In the genomic region with DNA sequence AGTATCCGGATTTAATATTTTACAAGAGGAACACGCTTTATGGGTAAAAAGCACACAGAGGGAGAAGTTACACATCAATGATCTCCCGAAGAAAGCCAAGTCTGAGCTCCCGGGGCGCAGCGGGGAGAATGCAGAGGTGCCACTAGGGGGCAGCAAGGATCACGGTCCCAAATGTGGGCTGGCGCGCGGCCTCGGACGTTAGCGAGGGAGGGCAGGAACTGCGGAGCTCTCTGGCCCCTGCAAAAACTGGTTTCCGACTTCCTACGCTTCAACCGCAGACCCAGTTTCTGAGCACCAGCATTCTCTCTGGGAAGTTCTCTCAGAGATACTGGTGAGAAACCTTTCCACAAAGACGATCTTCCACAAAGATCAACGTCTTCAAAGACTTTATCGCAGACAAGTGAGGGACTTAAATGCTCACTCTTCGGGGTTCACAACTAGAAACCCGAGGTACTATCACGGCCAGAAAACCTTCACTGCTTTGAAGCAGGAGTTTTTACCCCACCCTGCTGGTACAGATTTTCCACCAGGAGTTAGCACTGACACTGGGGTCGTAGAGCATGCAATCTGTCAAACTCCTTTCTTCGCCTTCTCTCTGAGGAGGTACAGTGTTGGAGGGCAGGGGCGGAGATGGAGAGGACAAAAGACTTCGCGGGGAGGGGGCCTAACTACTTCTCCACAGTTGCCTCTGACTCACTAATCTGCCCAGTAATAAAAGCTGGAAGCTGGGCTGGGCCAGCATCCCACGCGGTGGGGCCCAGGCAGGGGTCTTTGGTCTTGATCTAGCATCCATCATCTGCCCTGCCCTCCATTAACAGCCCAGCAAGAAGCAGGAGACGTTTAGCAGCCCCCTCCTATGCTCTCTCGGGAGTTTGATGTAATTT, we compare ENCODE assay signal across 8 mouse cellular contexts. TPM values are rescaled to one million over a fixed set of nuclear protein-coding genes. Genes with fewer than 3 reads are reported as not detected.
DNase-seq lines count a peak whose midpoint lies in the region; ATAC-seq and TF ChIP-seq lines count a peak whose summit lies in the region.

No protein-coding gene starts in this region.

- peak; percentile 87 for TF ChIP-seq CTCF in kidney, adult 2 months (conservative IDR thresholded peaks at IDR 0.05; ENCODE audit: insufficient read depth, insufficient read length, low read depth, low read length)

- no peaks in the 10 kb centered on the region for H3K36me3 ChIP-seq in embryonic facial prominence, embryonic 12.5 days
- no peaks in the 10 kb centered on the region for H3K36me3 ChIP-seq in kidney, adult 2 months (ENCODE audit: control insufficient read depth, insufficient read depth, low read length)
- no peaks in the 10 kb centered on the region for H3K36me3 ChIP-seq in liver, embryonic 12.5 days
- no peaks in the 10 kb centered on the region for H3K36me3 ChIP-seq in myocyte (ENCODE audit: control insufficient read depth, insufficient read depth)

- ATAC-seq in embryonic facial prominence, embryonic 12.5 days (ENCODE audit: insufficient number of reproducible peaks, insufficient read depth, low FRiP score, low TSS enrichment): no peak
- ATAC-seq in liver, embryonic 12.5 days: no peak

- H3K4me2 ChIP-seq in embryonic facial prominence, embryonic 12.5 days (replicated peaks): peak overlapping the region; percentile 43
- H3K4me2 ChIP-seq in liver, embryonic 12.5 days: peak overlapping the region; percentile 55
- H3K4me2 ChIP-seq in myocyte (ENCODE audit: low read depth): peak overlapping the region; percentile 63

- TF ChIP-seq POLR2A in kidney, adult 2 months (IDR thresholded peaks at IDR 0.05; ENCODE audit: low read depth, low read length): no peak
- no peak for TF ChIP-seq POLR2A in myocyte (IDR thresholded peaks at IDR 0.05; ENCODE audit: insufficient read length, low read depth)

- H3K4me1 ChIP-seq in embryonic facial prominence, embryonic 12.5 days: peaks cover 35% of the 10 kb centered on the region
- H3K4me1 ChIP-seq in kidney, adult 2 months (ENCODE audit: control insufficient read depth, insufficient read depth, low read length): peaks cover 3% of the 10 kb centered on the region; the same call in 1 of the 2 replicates
- H3K4me1 ChIP-seq in liver, embryonic 12.5 days: peaks cover 36% of the 10 kb centered on the region

- H3K27me3 ChIP-seq in embryonic facial prominence, embryonic 12.5 days: peaks cover 89% of the 10 kb centered on the region
- no peaks in the 10 kb centered on the region for H3K27me3 ChIP-seq in kidney, adult 2 months (replicated peaks; ENCODE audit: control insufficient read depth, insufficient read depth, low read length)
- peaks cover 93% of the 10 kb centered on the region for H3K27me3 ChIP-seq in liver, embryonic 12.5 days (replicated peaks)
- peaks cover 38% of the 10 kb centered on the region for H3K27me3 ChIP-seq in myocyte (ENCODE audit: control insufficient read depth, insufficient read depth, insufficient read length)

- no peak overlapping the region for H3K9ac ChIP-seq in embryonic facial prominence, embryonic 12.5 days
- no peak overlapping the region for H3K9ac ChIP-seq in liver, embryonic 12.5 days

- no peak overlapping the region for H3ac ChIP-seq in myocyte (ENCODE audit: control insufficient read depth, insufficient read length)

- 0 out of 2 replicates have a peak overlapping the region, but pooled peaks have one; percentile 4 for H3K4me3 ChIP-seq in embryonic facial prominence, embryonic 12.5 days
- no peak overlapping the region for H3K4me3 ChIP-seq in kidney, adult 2 months (ENCODE audit: insufficient read depth, low read depth, low read length)
- H3K4me3 ChIP-seq in liver, embryonic 12.5 days: peak overlapping the region; percentile 24
- H3K4me3 ChIP-seq in myocyte: no peak overlapping the region

- no peaks in the 10 kb centered on the region for H3K79me2 ChIP-seq in myocyte (ENCODE audit: control insufficient read depth, insufficient read depth)

- 2% methylated on average over 32 of the region's 32 CpGs for WGBS in embryonic facial prominence, embryonic 12.5 days
- 8% methylated on average over 32 of the region's 32 CpGs for WGBS in kidney, adult 2 months
- WGBS in liver, embryonic 12.5 days (ENCODE audit: insufficient replicate concordance): 3% methylated on average over 32 of the region's 32 CpGs

- H3K27ac ChIP-seq in embryonic facial prominence, embryonic 12.5 days: no peak overlapping the region
- H3K27ac ChIP-seq in kidney, adult 2 months (ENCODE audit: insufficient read depth, low read depth, low read length): no peak overlapping the region
- H3K27ac ChIP-seq in liver, embryonic 12.5 days: no peak overlapping the region

- peak; percentile 89 for DNase-seq in B cell, adult 2 months
- DNase-seq in adrenal gland, postnatal 25 days: peak; percentile 91
- peak; percentile 60 to 79 for DNase-seq in heart, adult 9 months (ENCODE audit: low spot score in 2 of 2)
- peak; percentile 90 for DNase-seq in kidney, adult 2 months
- DNase-seq in spleen, postnatal 4 days (ENCODE audit: low spot score in 2 of 2): peak; percentile 83 to 95

- H3K9me3 ChIP-seq in embryonic facial prominence, embryonic 12.5 days: no peaks in the 10 kb centered on the region
- no peaks in the 10 kb centered on the region for H3K9me3 ChIP-seq in liver, embryonic 12.5 days (replicated peaks)

TF ChIP-seq in myocyte, 11 proteins besides CTCF, POLR2A, EP300 and RAD21:
- TF ChIP-seq MYOG (IDR thresholded peaks at IDR 0.05; ENCODE audit: control insufficient read depth in 1 of 3, insufficient read depth in 1 of 3, insufficient read length in 2 of 3, low read depth in 2 of 3): no peak
TF ChIP-seq in myocyte: peak in this region for 0.

RNA-seq across cellular contexts. Expression of gene Ankrd63, which starts 3.3 kb away (rescaled TPM):
- total RNA-seq in adrenal gland, postnatal 25 days (2021): 0.27 and 0.67 TPM in 2 replicates
- polyA plus RNA-seq in embryonic facial prominence, embryonic 12.5 days (2016; fragmentation: Nextera tagmentation; extraction: Ambion mirVana): not detected in 2 replicates
- polyA plus RNA-seq in kidney, adult 2 months (2012; rRNA removed): 0.03 and 0.05 TPM in 2 replicates
- polyA plus RNA-seq in liver, embryonic 12.5 days (2016; fragmentation: Nextera tagmentation; extraction: Ambion mirVana): 0.07 TPM in 1 of 2 replicates, not detected in the other
- polyA plus RNA-seq in myocyte (2012; fragmentation: generic; extraction: Trizol): 0.01 TPM

RNA-seq across cellular contexts. Expression of gene Plcb2, which starts 27.8 kb away (rescaled TPM):
- total RNA-seq in adrenal gland, postnatal 25 days (2021): 0.76 and 2.1 TPM in 2 replicates
- 0.38 and 0.47 TPM in 2 replicates for polyA plus RNA-seq in embryonic facial prominence, embryonic 12.5 days (2016; fragmentation: Nextera tagmentation; extraction: Ambion mirVana)
- 1.9 and 3.7 TPM in 2 replicates for polyA plus RNA-seq in kidney, adult 2 months (2012; rRNA removed)
- polyA plus RNA-seq in liver, embryonic 12.5 days (2016; fragmentation: Nextera tagmentation; extraction: Ambion mirVana): 2.5 and 2.6 TPM in 2 replicates
- polyA plus RNA-seq in myocyte (2012; fragmentation: generic; extraction: Trizol): not detected

RNA-seq across cellular contexts. Expression of gene Pak6, which starts 37.3 kb away (rescaled TPM):
- total RNA-seq in adrenal gland, postnatal 25 days (2021): 22.6 and 23.1 TPM in 2 replicates
- 1.2 and 1.5 TPM in 2 replicates for polyA plus RNA-seq in embryonic facial prominence, embryonic 12.5 days (2016; fragmentation: Nextera tagmentation; extraction: Ambion mirVana)
- polyA plus RNA-seq in kidney, adult 2 months (2012; rRNA removed): 10.9 and 13.7 TPM in 2 replicates
- 1.4 and 1.9 TPM in 2 replicates for polyA plus RNA-seq in liver, embryonic 12.5 days (2016; fragmentation: Nextera tagmentation; extraction: Ambion mirVana)
- 0.06 TPM for polyA plus RNA-seq in myocyte (2012; fragmentation: generic; extraction: Trizol)

RNA-seq across cellular contexts. Expression of gene Inafm2, which starts 45.1 kb away (rescaled TPM):
- total RNA-seq in adrenal gland, postnatal 25 days (2021): 33.9 and 37.3 TPM in 2 replicates
- polyA plus RNA-seq in embryonic facial prominence, embryonic 12.5 days (2016; fragmentation: Nextera tagmentation; extraction: Ambion mirVana): 16.5 and 17.9 TPM in 2 replicates
- polyA plus RNA-seq in kidney, adult 2 months (2012; rRNA removed): 8.1 and 8.7 TPM in 2 replicates
- polyA plus RNA-seq in liver, embryonic 12.5 days (2016; fragmentation: Nextera tagmentation; extraction: Ambion mirVana): 23.1 TPM in 2 replicates
- 10.5 TPM for polyA plus RNA-seq in myocyte (2012; fragmentation: generic; extraction: Trizol)

Comparison
In these comparisons a context has a peak if more than half of its experiments do, and no peak if none do; other contexts are left out.
1. H3K4me3 ChIP-seq: peak in embryonic facial prominence, embryonic 12.5 days (single experiment) and liver, embryonic 12.5 days (single experiment); none in kidney, adult 2 months (single experiment) and myocyte (single experiment).
2. Peak in every context shown above with its lines, with median percentiles within 50 percentile points of each other: DNase-seq and H3K4me2 ChIP-seq.